Mouse (Mus musculus): Measurements from ENCODE around the gene Ikzf3.
A peak's percentile ranks its signal among the peaks of the same experiment; 100 is the strongest.

The Ikzf3 gene

DNA sequence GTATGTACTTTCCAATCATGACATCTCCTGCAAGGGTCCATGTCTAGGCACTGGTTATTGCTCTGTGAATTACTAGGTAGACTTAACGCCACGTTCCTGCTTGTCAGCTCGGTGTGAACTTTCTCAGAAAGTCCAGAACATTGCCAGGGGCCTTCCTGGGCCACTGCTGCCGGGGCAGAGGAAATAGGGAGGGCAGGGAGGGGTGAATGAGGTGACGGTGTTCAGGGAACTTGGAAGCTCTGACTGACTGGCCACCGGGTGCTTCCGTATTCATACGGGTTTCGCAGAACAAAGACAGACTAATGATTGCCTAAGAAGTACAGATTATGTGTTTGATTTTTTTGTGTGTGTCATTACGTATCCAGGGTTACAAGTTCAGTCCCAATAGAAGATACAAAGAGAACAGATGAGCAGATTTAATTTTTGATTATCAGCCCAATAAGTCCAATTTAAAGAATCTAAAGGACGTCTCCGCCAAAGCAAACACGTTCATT, 18.1 kb upstream of the Ikzf3 start:
- no peak for DNase-seq

DNA sequence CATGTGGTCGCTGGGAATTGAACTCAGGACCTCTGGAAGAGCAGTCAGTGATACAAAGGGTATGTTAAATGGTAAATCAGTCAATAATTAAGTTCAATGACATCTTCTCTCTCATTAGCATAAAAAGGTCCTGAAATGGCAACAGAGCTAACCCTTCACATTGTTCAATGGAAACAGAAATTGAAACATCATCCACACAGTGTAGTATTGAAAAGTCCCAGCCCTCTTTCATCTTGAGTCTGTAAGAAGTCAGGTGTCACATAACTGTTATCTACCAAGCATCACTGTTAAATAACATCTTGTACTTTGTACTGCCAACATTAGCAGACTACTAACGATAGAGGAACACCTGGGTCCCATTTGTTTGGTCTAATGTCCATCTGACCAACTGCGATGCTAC, 17.2 kb upstream of the Ikzf3 start:
- DNase-seq: no peak

DNA sequence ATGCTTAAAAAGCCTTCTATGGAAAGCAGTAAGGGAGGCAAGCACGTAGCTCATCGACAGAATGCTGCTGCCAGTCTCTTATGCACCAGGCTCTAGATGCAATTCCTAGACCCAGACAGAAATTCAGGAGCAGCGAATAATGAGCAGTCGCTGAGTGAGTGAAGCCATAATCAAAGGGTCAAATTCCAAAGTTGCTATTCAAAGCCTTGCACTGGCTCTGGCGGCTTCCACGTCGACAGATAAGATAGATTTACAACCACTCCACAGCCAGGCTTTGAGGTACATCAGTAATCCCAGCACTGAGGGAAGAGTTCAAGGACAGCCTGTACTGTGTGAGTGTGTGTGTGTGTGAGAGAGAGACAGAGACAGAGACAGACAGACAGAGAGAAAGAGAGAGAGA, 15.1 kb upstream of the Ikzf3 start:
- DNase-seq: no peak

DNA sequence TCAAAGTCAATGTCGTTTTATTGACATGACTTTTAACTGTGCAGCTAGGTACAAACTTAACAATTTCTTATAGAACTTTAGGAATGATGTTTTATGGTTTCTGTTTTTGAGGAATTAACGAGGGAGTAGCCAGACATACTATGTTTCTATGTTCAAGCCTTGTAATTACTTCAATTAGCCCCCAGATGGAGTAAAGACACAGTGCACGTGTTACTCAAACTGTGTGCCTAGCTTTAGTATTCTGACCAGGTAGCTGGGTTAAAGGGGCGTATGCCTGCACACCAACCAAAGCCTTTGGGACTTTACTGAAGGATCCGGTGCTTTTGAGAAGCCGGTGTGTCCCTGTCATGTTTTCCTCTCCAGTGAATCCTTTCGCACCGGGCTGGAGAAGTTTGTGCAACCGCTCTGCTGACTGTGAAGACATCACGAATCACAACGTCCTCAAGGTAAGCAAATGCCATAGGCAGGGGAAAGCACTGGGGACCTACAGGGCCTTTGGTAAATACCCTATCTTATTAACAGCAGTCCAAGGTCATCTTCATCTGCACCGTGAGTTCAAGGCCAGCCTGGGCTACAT, 9.4 kb upstream of the Ikzf3 start:
- no peak for DNase-seq

DNA sequence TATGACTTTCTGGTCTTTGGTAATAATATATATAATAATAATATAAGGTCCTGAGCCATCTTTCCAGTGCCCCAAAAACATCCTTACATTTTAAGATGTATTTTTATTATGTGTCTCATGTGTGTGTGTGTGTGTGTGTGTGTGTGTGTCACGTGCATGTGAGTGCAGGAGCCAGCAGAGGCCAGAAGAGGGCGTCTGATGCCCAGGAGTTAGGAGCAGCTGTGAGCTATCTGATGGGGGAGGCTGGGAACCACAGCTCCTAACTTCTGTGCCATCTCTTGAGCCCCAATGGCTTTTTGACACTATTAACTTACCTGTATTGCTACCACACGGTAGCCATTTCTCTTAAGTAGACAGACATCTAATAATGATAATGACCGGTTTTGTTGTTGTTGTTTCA, 8.1 kb upstream of the Ikzf3 start:
- DNase-seq: no peak

DNA sequence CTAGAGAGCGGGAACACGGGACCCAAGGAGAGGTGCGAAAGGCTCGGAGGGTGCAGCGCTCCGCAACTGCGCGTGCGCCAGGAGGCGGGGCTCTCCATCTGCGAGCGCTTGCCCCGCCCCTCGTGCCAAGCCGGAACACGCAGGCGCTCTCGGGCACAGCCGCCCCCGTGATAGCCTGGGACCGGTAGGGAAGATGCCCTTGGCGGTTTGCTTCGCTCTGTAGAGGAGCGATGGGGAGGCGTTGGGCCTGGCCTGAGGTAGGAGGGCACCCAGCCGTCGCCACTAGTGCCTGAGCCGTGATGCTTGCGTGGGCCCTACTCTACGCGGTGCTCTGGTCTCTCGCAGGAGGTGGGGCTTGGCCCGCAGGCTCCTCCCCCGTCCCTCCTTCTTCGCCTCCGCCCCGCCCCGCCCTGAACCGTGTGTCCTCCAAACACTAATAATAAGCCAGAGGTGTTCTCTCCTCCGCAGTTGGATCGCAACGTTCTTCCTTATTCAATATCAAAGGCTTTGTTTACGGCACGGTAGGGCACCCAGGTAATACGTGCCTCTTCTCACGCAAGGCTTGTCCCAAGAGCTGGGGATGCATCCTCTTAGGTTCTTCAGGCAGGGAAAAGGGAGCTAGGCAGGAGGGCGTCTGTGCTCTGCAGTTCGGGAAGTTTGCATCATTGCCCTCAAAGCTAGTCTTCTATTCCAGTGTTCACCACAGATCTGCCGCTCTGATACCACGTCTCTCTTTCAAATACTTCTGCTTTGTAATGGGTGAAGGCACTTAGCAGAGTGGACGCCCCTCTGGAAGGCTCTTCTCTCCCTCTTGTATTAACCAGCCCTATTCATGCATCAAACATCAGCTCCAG, 5.4 kb upstream of the Ikzf3 start, which contains the start of gene Zpbp2:
Zpbp2 (plus strand) TSS at position 123 of the 854 bp plus-strand sequence.
- peak; percentile 89 for DNase-seq

DNA sequence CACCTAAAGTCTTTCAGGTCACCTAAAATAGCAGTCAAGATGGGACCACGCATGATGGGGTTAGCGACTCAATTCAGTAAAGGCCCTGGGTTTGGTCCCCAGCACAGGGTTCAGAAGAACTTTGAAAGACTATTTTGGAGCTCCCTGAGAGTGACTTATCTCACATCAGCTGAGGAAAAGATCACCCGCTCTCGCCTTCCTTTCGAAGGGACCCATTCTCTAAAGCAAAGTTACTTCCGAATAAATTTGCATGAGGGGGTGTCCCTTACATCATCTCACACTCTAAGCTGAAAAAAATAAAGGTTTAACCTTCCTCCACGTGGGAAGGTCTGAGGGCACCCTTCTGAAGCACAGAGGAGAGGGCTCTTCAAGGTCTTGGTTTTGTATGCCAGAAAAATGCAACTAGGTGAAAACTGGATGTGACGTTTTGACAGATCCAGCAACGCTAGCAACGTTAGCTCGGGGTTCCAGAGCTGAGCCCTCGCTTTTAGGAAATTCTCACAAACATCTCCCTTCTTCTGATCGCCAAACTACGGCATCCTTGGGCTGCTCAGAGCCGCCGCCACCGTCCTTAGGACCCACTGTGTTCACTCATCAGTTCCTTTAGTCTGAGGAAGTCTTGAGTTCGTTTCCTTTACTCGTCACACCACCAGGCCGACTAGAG, 4.6 kb upstream of the Ikzf3 start:
- no peak for DNase-seq

DNA sequence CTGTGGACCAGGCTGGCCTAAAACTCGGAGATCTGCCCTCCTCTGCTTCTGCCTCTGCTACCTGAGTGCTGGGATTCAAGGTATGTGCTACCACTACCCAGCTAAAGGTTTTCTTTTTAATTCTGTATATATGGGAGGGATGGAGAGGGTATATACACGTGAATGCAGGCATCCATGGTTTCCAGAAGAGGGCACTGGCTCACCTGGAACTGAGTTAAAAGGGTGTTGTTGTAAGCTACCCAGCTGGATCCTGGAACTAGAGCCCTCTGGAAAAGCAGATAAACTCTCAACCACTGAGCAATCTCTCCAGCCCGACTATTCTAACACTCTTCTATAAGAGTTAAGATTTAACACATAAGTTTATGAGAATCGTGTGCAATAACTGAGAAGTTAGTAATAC, 3.5 kb upstream of the Ikzf3 start:
- no peak for DNase-seq

DNA sequence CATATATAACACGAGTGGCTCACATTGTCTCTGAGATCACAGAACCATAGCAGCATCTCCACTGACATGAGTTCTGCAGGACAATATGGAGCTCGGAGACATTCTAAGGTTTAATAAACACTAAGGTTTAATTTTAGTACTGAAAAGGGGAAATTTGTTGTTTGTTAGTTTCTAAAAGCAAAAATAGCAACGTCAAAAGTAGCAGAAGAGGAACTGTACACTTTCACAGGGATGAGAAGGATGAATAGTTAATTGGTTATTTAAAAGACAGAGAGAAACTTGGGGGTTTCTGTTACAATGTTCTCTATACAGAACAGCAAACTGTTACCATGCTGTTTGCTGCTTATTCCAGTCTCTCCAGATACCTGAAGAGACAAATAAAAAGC, 1.5 kb upstream of the Ikzf3 start:
- no peak for DNase-seq

DNA sequence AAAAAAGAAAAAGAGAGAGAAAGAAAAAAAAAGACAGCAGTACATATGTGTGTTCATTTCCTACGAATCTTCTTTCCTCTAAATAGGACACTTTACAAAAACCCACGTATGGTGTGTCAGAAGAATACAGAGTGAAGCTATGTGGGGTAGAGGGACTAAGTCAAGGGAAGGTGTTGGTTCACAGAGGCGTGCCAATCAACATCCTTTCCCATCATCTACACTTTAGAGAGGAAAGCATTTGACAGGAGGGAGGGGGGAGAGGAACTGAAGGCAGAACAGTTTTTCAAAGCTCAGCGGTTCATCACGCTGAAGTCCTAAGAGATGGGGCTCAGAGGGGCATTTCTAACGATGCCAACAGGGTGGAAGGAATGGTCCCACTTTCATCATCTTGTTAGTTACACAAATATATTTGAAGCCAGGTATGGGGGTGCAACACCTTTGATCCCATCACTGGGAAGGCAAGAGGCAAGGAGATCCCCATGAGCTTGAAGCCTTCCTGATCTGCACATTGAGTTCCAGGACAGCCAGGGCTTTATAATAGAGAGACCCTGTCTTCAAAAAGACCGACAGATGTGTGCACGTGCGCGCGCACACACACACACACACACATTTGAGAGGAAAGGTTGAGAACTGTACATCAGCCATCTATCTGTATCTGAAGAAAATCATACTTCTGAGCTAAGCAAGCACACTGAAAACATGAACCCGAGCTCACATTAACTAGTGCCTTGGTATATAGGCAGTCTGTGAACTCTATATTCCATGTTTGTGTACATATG, 887 bp upstream of the Ikzf3 start:
- no peak for DNase-seq

DNA sequence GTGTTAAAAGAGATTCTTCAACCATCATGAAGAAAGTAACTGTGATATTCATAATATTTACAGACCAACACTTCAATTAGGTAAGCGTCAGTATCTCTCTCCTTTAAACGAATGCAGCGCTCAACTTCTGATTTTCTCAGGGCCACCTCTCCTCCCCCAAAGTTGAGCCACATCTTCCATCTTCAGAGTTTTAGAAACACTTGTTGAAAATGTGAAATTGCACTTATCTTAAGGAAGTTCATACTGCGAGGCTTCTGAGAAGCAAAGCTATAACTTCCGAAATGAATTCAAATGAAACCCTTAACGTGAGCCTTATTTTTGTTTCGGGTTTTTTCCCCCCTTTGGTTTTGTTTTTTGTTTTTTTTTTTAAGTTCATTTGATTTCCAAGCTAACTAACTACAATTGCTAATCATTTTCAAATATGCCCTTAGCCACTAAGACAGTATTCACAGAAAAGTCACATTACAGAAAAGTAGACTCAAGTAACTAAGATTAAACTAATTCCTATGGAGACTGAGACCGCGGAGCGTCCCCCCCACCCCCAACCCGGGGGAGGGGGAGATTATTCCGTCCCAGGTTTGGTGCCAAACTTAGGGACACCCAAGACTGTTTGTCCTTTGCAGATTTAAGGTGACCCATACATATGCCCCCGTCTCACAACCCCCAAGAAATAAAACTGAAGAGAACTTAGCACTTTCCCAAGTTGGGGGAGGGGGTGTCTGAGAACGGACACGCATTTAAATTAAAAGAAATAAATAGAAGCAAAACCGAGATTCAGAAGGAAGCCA, 747 bp downstream of the Ikzf3 start:
- DNase-seq: no peak

DNA sequence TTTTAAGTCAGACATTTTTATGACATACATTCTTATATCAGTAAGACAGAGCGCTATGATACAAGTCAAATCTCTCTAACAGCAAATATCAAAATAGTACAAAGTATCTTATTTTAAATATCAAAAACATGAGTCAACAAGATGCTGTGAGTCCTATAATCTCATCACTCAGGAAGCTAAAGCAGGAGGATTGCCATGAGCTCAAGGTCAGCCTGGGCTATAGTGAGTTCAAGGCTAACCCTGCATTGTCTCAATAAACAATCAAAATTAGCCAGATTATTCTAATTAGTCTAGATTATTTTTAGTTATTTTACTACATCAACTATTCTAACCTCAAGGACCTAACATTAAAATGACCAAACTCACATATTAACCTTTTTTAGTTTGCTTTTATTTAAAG, 2.4 kb downstream of the Ikzf3 start:
- DNase-seq: no peak

DNA sequence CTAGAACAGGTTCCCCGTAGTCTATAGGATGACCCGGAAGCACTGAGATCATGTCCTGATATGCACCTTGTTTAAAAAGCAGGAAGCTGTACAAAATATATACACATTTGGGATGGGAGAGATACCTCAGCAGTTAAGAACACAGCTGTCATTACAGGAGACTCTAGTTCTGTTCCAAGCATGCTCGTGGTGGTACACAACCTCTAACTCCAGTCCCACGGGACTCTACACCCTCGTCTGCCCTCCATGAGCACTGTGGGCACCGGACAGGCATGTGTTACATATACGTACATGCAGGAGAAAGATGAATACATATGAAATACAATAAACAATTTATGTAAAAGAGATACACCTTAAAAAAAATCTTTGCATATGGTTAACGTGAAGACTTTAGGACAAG, 3.3 kb downstream of the Ikzf3 start:
- no peak for DNase-seq

DNA sequence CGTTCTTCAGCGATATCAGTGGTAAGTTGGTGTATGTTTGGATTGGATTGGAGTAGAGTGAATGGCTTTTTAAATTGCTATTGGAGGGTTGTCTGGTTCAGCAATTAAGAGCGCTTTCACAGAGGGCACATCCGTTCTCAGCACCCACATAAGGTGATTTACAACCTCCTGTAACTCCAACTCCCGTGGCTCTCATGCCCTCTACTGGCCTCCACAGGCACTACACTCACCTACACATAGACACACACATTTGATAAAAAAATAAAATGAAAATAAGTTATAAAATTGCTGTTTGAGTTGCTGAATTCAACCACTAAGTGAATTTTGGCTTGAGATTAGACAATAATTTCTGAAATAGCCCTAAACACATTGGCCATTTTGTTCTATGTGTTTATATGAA, 5.5 kb downstream of the Ikzf3 start:
- DNase-seq: no peak

DNA sequence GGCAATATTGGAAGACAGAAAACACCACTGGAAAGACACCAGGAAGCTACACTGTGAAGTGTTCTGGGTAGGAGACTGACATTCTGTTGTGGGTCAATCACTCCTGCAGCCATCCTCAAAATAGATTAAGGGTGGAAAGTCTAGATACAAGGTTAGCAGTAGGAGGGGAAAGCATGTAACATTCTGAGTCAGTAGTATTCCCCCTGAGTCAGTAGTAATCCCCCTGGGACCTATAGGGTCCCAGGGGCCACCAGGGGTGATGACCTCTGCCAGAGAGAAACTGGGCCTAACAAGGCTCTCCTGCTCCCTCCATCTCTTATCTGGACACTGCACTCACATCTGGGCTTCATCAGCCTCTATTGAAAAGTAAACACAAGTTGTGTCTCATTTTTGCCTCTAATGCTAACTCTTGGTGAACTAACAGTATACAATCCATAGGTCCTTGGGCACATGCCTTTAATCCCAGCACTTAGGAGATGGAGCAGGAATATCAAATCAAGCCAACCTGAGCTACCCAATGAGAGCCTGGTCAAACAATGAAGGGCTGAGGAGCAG, 8.3 kb downstream of the Ikzf3 start:
- DNase-seq: no peak

DNA sequence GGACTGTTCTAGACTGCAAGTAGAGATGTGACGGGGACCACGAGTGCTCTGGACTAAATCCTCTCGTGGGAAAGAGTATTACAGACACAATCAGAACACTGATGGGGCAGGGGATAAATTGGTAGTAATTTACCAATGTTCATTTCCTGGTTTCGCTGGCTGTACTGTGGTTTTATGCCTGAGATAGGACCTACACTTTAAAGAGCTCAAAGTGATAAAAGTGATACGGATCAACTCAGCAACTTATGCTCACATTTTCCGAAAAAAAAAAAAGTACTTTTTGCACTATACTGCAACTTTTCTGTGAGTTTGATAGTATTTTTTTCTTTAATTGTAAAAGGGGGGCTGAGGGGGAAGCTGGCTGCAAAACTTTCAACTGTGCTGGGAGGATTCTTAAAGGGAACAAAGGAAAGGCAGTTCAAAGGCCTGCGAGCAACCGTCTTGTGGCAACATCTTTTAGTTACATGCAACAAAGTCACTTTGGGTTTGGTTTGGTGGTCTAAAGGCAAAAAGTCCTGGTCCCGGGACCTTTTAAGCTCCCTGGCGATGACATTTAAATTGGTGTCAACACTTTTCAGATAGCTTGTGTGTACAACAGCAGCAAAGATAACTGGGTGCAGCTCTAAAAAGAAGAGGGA, 18.9 kb downstream of the Ikzf3 start:
- DNase-seq: no peak

DNA sequence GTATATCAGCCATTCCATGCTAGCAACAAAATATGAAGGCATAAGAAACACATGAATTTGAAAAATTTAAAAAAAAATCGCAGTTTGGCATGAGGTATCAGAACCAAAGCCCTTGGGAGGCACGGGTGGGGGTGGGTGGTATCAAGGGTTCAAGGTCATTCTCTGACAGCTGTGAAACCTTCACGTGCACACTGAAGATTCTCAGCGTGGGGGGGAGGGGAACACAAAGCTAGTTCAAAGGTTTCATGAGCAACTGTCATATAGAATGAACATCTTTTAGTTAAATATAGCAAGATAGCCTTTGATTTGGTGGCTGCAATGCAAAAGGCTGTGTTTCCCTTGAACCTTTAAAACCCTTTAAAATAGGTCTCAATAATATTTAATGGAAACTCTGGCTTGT, 20.7 kb downstream of the Ikzf3 start:
- no peak for DNase-seq

DNA sequence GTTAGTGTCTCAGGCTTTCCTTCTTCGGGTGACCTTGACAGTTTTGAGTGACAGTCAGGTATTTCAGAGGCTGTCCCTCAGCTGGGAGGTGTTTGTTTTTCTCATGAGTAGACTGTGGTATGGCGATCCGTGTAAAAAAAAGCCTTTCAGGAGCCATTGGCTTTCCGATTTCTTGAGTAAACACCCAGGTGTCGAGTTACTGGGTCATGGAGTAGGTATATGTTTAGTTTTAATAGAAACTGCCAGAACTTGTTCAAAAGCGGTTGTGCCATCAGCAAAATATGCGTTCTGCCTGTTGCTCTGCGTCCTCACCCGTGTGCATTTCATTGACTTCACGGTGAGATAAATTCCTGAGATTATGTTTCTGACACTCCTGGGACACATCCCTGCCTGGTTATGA, 25.4 kb downstream of the Ikzf3 start:
- DNase-seq: no peak

DNA sequence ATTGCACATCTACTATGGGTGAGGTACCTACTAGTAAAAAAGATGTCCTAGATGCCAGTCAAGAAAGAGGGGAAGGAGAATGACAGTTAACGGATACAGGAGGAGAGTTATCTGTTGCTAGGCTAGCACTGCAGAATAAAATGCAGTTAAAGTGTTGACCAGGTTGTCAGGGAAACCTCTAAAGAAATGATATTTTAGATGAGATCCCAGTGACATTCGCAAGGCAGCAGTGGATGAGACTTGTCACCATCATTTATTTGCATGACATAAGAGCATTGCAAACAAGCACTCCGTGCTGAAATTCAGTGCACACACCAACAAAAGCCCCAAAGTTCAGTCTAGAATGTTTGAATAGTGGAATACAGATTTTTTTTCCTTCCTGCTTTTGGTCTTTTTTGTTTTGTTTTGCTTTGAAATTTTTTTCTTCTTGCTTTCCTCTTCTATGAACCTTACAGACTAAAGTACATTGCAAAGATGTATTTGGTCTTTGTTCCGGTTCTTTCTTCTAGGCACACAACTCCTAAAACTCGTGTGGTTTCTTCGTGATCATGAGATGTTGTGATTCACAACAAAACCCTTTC, 32.4 kb downstream of the Ikzf3 start:
- DNase-seq: no peak

DNA sequence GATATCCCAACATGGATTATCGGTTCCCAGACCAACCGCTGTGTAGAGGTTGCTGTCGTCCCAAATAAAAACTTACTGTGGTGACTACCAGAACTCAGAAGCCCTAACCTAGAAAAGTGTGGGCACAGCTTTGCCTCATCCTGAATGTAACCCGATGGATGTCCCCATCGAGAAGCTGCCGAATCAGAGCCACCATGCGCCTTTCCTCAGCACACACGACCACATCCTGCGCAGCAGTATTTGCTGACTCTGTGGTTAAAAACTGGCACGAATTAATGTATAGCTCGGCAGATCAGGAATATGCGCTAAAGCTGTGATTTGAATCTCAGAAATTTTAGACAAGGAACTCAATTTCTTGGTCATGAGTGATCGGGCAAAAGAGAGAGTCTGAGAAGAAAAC, 33.0 kb downstream of the Ikzf3 start:
- no peak for DNase-seq

DNA sequence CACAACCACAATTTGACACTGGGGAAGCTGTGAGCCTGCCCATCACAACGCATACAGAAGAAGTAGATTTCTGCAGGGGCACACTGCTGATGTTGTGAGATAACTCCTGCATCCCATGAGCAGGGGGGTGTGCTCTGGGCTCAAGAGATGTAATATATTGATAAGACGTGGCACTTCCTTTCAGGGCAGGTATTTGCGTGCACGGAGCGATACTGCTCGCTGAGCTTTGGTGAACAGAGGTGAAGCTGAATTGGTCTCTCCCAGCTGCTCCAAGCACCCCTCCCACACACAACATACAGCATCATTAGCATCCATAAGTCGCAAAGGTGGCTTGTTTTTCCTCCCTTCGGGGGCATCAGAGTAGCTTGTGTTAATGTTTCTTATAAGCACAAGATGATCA, 35.7 kb downstream of the Ikzf3 start:
- no peak for DNase-seq

Measured in layer of hippocampus, adult 9-11 months (tissue).